Mouse (Mus musculus) right cerebral cortex, adult 2 months (tissue): ENCODE data around the gene Crtam.

Experiments used
- DNase-seq, 2 experiments: peaks; one replicate each; pipeline ENCODE4 v3.0.0; 2021 to 2022; ENCODE audit warnings: low spot score in 2 of 2

Gene Crtam

DNA sequence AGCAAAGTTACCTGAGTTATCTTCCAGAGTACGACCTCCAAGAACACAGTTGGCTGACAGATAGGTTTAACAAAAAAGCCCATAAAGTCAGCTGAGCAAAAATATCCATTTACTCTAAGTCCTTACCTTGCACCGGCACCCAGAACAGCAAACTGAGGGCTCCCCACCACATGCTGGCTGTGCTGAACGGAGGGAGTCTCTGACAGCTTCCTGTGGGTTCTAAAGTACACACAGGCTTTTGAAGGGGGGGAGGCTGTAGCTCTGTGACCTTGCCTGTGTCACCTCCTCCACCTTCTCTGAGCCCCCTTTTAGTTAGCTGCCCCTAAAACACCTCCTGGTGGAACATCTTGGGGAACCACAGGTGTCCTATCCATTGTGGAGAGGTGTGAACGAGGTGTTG lies at the start of gene Crtam:
Gene Crtam (minus strand): TSS at position 214 of the 400 bp plus-strand sequence.
- no peak for DNase-seq

DNA sequence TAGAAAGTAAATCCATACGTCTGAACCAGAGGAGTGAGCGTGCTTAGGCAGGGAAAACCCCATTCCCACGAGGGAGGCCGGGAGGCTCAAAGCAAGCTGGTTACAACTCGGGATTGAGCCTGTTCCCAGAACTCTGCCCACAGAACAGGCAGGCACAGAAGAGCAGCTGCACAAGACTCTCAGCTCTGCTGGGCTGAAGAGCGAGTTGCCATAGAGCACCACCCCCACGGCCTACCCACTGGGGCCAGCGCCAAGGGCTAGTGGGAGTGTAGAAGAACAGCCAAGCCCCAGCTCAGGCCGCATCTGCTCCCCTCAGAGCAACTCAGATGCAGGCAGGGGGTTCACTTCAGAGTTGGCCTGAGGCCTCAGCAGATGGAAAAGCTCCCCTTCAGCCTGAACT lies 49.7 kb upstream of the Crtam start:
- DNase-seq, result peak; percentile 85 to 86

DNA sequence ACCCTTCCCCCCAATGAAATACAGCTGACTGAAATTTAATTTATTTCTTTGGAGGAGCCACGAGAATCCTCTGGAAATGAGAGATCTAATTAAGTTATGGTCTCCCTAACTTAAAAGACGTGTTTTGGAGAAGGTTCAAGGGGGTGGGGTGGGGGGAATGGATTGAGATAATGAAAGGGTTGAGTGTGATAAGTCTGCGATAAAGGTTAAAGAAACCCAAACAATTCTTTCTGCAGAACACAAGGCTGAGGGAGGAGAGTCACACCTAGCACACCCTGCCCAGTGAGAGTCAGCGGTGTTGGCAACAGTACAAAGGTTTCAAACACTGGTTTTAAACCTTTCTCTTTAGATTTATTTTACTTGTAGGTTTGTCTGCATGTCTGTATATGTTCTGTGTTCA lies 49.0 kb upstream of the Crtam start:
- DNase-seq, result no peak

DNA sequence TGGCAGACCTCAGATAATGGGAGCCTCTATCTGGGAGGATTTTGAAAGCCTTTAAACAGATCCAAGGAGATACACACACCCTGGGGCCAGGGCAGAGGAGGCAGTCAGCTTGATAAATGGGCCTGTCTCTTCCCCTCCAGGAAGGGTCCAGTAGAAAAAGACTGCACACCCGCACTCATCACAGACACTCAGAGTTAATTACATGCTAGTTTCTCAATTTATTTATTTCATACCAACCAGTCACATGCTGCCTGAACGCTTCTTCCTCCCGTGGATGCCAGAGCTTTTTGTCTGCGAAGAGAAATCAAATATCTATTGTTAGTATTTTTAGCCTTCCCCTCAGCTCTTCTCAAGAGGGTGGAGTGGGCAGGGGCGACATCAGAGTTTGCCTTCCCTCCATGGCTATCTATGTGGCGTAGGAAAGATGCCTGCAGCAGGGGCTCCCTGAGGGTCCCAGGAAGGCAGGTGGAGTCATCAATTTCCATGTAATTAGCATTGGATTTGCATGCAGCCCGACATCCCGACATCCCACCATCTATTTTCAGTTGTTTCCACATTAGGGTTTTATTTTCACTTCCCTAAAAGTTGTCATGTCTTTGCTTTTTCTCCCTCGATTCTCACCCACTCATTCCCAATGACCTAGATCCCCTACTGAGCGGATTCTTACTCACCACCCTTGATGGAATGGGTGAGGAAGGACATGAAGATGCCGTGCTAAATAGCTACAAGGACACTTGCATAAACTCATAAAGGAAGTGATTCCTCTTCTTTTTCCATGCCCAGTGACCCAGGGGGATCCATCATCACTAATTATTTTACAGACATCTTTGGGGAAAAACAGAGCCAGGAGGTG lies 46.9 kb upstream of the Crtam start:
- no peak for DNase-seq

DNA sequence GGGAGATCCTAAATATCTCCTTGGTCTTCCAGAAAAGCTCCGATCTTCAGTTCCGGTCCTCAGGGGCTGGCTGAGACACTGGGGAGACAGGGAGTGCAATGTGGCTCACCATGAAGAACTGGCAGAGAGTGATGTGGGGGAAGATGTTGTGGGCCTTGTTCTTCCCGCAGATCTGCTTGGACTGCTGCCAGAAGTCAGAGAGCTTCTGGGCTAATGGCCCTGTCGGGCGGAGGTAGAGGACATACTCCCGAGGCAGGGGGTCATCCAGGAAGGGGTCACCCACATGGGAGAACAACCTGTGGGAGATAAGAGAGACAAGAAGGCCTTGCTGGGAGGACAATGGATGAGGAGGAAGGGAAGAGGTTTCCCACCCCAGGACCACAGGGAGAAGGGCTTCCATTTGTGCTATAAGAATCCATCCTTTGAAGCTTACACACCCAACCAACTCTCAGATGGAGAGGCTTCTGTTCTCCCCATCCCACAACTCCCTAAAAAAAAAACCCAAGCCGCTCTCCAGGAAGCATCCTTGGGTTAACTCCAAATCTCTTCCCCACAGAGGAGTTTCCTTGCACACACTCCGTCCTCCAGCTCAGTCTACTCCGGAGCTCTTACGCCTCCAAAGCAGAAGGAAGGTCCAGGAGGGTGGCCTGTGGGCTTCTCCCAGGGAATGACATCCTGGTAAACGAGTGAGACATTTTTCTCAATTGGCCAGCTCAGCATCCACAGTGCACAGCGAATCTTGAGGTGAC lies 46.1 kb upstream of the Crtam start:
- DNase-seq, result no peak

DNA sequence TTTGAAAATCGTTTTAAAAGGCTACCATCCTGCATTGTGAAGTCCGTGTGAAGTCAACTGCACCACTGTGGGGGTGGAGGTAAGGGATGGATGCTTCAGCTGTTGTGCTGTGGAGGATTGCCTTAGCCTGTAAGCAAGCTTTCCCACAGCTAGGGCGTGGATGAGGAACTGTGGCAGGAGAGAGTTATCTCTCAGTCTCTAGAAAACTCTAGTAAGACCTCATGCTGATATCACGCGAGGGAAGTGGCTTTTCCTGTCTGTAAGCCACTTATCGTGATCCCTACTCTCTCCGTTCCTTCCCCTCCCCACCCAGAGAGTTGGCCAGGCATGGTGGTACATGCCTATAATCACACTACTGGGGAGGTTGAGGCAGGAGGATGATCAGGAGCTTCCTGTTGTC lies 44.9 kb upstream of the Crtam start:
- DNase-seq, result no peak

DNA sequence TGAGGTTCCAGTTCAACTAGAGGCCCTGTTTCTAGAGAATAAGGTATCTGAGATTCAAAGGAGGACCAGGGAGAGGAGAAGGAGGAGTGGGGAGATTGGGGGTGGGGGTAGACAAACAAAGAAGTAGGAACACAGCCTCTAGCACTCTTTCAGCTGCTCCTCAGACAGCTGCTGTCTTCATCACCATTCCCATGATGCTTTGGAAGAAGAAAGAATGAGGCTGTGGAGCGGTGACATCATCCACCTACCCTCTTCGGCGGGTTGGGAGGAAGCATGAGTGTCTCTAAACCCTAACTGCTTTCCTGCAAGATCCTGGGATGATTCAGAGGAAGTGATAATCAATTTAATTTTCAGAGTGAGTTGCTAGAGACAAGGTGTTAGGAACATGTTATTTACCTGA lies 44.4 kb upstream of the Crtam start:
- DNase-seq, result no peak

DNA sequence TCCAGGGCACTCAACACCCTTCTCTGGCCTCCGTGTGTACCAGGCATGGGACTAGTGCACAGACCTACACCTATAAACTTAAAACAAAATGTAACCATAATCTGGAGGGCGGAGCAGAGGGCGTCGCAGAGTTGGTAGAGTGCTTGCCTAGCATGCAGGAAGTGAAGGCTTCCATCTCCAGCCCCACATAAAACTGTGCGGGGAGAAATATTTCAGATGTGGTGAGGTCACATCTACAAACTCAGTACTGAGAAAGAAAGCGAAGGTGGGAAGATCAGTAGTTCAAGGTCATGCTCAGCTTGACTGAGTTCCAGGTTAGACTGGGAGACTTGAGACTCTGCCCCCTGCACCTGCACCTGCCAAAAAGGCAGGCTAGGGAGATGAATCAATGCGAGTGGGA lies 43.8 kb upstream of the Crtam start:
- DNase-seq, result no peak

DNA sequence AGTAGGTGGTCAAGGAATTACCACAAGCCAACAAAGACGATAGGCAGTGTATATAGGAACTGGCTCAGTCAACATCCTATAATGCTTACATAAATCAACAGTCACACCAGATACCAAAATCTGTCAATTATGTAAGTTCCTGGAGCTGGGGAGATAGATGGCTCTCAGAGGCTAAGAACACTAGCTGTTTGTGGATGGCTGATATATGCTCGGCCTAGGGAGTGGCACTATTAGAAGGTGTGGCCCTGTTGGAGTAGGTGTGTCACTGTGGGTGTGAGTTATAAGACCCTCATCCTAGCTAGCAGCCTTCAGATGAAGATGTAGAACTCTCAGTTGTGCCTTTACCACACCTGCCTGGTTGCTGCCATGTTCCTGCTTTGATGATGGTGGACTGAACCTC lies 43.2 kb upstream of the Crtam start:
- no peak for DNase-seq

DNA sequence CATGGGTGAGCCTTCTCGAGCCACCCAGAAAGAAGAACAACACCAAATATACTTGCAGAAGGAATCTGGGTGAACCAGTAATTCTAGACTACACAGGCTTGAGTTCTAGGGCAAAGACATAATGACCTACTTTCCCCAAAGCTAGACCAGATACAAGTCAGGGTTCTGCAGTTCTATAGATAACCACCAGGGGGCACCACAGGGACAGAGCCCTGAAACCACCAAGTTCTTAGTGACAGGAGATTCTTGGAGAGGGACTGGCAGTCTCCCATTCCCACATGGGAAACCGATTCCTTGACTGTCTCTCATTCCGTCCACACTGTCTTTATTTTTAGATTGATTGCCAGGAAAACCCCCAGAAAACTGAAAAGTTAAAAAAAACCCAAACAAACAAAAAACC lies 40.2 kb upstream of the Crtam start:
- peak; percentile 95 to 96 for DNase-seq

DNA sequence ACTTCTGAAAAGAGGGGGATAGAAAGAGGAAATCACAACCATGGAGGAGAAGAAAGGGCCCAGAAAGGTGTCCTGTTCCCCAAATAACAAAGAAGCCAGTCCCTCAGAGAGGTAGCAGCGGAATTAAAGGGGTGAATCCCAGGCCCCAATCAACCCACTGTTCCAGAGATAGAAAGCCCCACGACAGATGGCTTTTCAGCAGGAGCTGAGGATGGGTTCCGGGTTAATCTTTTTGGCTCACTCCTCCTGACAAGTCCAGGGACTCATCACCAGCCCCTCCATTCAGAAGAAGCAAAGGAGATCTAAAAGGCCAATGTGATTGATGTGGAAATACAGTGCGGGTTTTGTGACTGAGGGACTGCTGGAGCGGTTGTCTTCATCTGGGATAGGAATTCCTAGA lies 39.2 kb upstream of the Crtam start:
- no peak for DNase-seq

DNA sequence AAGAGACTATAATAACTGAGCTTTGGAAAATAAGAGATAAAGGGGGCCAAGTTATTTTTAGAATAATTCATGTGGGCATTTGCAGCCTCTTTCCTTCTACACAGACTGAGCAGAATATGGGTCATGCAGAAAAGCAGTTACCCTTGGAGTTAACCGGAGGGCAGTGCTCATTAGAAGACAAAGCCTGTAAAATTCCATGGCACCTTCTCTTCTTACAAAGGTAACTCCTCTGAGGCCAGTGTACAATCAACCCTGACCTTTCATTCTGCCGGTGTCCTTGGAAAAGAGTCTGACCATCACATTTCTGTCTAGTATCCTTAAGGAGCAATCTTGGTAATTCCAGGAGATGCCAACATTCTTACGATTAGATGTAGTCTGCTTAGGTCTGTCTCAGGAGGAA lies 37.0 kb upstream of the Crtam start:
- DNase-seq, result no peak

DNA sequence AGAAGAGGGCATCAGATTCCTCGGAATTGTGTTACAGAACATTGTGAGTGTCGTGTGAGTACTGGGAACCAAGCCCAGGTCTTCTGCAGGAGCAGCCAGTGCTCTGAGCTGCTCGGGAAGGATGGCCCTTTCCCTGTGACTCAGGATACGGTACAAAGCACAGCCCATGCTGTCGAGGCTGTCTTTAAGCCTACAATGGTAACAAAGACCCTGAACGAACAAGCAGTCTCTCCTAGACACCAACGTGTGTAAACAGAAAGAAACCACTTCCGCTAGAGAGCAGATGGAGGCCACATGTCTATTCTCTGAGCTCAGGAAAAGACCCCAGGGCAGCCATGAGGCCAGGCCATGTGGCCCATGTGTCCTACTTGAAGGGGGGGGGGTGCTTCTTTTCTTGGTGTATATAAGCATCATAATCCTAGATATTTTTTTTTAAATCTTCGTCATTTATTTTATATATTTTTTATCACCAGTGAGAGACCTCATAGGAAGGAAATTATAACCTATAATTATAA lies 33.8 kb upstream of the Crtam start:
- DNase-seq, result no peak

DNA sequence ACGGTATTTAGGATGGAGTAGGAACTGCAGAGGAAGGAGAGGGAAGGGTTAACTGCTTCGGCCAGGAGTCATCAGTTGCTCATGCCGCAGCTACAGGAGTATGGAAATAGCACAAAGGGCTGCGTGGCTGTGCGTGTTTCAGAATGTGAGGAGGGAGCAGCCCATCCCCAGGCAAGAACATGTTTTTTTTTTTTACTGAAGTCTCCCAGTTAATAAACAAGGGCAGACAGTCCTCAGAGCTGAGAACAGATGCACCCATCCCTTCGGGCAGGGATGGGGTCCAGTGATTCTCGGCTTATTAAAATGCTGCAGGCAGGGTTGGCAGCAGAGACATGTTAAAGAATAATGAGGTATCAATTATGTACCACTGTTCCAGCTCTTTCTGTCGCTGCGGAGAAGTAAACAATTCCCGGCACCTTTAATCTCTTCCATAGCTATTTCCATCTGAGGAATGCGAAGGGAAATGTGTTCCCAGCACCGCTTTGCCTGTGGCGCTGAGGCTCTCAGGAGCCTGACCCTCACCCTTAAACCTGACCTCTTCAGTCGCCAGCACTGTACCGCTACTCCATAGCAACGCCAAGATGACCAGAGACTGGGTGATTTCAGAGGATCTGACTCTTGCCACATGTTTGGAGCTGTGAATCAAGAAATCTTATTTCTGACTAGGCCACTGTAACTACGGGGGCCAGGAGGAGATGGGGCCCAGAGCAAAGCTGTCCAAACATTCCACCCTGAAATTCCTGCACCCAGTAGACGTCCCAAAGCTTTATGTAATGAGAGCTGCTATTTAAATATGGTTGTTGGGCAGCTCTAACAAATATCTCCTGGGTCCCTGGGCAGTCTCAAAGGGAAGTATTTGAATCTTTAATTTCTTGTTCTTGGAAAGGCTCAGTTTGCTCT lies 27.4 kb upstream of the Crtam start:
- DNase-seq, result no peak

DNA sequence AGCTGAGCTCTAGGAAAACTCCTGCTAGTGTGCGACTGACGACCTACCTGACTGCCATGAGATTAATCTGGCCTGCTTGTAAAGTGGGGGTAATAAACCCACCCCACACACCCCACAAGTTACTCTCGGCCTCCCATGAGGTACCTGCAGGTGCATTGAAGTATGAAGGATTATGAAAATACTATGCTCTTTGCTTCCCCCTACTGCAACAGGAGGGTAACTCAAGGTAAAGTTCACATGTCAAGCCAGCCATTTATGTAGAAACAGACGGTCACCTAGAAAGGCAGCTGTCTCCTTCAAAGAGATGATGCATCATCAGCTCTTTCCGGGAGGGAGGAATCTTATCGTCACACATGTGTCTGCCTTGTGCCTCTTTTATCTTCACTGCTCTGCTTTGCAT lies 25.4 kb upstream of the Crtam start:
- no peak for DNase-seq

DNA sequence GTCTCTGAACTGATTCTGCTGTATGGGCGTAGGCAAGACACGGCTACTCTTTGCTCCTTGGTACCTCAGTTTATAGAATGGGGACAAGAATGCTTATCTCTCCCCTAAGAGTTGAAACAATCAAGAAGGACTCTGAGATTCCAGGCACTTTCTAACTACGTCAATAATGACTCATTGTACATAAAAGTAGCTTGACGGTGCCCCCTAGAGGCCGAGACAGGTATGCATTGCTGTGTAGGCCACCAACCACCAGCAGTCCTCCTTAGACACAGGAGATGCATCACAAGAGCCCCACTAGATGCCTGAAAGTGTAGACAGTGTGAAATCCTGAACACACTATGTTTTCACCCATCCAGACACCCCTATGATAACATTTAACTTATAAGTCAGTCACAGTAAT lies 24.0 kb upstream of the Crtam start:
- peak; percentile 65 to 72 for DNase-seq

DNA sequence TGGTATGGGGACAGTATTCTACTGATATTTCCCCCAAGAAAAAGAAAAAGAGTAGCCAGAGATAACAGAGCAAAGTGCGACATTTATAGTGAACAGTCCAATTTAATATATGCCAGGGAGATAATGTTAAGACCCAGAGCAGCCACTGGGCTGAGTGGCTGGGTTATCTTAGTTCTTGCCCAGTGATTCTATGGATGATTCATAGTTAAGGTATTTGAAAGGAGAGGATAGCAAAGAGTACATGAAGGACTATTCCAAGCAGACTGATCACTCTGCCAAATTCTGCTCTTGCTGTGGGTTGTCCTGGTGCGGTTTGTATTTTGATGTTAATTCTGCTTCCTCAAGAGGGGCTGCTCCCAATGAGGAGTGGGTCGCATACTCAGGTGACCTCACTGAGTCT lies 17.3 kb upstream of the Crtam start:
- DNase-seq, result no peak

DNA sequence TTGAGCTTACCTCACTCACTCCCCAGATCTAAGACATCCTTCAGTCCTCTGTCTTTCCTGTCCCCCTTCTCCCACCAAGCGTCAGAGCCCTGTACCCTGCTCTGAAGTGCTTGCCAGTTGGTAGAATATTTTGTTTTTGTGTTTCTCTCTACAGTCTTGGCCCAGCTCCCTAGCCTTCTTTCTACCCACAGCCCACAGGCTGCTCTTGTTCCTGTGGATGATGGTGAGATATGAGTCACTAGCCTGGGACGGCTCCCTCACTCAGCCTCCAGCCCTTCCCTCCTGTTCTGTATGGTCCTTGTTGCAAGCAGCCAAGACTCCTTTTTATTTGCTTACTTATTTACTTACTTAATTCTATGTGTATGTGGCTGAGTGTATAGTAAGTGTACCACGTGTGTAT lies 16.1 kb upstream of the Crtam start:
- DNase-seq, result peak; percentile 25 to 26

DNA sequence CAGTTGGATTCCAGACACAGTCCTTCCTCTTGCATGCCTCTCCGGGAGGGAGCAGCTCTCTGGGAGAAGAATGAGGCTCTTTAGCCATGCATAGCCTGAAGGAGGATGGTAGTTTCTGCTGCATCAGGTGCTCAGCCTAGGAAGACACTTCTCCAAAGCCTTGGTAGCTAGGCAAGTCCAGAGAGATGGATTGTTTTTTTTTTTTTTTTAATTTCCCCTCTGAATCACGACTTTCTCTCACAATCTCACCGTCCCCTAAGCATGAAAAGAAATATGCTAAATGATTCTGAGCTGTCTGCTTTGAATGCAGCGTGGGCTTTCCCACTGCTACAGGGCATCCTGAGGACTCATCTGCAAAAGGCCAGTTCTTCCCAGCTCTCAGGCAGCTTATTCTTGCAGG lies 10.1 kb upstream of the Crtam start:
- DNase-seq, result no peak

DNA sequence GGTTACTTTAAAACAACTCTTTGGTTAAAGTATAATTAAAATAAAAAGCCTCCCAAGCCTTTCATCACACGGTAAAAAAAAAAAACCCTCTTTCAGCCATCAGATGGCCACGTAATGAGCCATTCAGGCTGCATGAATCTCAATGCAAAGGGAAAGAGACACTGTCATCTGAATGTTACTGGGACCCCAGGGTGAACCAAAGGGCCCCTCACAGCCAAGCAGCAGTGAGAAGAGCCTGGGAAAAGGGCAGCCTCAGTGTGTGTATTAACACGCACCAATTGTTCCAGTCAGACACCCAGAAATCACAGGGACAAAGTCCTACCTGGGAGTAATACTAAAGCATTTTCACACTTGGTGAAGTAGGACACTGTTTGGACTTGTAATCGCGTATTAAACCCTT lies 8.0 kb upstream of the Crtam start:
- no peak for DNase-seq

DNA sequence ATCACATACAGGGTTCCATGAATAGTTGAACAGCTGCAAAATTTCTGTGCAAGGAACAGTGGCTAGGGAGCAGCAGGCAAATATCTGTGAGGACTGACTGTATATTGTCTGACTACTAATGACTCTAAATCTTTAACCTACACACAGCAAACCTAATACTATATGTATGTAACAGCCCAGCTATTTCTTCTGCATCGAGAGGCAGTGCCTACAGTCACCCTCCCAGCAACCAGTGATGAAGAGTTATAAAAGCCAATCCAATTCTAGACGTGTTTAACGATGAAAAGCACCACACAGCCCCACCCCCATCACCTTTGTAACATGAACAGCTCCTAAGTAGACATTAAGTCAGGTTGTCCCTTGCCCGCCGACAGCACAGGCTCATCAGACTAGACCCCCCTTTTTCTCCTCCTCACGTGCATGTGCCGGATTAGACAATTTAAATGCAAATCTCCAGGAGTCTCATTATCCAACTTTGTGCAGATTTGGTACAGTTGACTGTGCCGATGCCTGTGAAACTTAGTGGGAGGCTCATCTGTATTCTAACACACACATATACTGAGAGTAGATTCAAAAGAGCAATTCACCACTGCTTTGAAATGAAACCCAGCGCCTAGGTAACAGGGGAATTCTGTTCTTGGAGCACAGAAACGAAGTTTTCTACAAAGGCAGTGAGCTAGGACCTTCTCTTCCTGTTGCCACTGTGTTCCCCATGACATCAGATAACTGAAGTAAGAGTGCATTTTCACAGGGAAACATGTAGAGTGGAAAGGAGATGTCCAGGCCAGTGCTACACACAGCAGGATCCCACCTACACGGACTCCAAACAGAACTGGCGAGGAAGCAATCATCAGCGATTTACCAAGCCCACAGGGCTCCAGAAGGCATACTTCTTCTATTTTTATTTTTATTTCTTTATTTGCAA lies 7.3 kb upstream of the Crtam start:
- DNase-seq, result peak; percentile 37 to 50
